Mouse (Mus musculus) thymus, postnatal 36 days (tissue): Measurements from ENCODE around the gene Pak1.

Experiments used
- DNase-seq, 2 experiments: peaks; one replicate each; pipeline ENCODE4 v3.0.0; 2022; ENCODE audit warnings: mixed read lengths in 2 of 2

The Pak1 gene

DNA sequence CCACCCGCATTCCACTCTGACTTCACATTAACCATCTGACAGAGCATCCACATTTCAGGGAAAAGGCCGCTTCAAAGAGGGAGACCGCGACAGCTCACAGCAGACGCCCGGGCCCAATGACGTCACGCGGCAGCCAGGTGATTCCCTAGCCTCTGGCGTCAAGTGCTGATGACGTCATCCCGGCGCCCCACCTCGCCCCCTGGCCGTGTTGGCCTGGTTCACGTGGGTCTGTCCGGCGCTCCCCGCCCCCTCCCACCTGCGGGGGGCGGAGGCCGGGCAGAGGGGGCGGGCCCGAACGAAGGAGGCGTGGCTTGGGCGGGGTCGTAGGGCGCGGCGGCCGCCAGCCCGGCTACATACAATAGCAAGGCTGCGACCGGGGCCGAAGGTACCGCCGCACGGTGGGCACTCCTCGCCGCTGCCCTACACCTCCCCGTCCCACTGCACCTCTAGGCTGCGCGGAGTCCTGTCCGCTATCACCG, at the start of gene Pak1:
Gene Pak1 (plus strand): TSS at position 352 of the 479 bp plus-strand sequence.
- DNase-seq = peak; percentile 77 to 81

DNA sequence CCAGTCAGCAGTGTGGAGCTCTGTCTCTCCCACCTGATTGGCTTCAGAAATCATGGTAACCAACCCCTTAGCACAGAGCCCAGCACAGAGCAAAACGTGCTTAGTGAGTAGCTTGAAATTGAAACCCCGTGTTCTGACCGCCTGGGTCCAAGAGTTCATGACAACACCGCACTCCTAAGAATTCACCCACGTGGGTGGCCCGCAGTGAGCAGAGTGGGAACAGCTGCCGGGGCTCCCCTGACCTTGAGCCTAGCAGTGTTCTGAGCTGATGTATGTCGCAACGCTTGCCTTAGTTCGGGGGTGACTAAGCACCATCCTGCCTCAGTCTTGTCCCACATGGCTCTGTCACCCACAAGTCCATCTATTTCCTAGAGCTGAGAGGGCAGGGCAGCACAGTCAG, 47.4 kb upstream of the Pak1 start:
- DNase-seq = no peak

DNA sequence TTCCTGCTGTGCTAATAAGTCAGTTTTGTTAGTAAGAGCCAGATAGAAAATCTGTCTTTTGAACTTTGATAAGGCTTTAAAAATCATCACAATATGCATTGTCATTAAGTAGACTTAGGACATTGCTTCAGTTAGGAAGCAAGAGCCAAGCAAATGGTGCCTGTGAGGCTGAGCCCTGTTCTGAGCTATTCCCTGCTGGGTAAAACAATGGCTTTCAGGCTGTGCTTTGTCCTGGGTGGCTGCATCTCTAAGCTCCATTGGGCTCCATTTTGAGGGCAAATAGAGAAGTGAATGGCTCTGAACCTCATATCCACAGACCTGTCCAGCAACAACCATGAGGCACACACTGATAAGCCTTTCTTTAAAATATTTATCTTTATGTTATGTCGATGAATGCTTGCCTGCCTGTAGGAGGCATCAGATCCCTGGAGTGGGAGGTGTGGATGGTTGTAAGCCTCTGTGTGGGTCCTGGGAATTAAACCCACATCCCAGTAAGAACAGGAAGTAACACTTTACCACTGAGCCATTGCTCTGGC, 46.5 kb upstream of the Pak1 start:
- DNase-seq = no peak

DNA sequence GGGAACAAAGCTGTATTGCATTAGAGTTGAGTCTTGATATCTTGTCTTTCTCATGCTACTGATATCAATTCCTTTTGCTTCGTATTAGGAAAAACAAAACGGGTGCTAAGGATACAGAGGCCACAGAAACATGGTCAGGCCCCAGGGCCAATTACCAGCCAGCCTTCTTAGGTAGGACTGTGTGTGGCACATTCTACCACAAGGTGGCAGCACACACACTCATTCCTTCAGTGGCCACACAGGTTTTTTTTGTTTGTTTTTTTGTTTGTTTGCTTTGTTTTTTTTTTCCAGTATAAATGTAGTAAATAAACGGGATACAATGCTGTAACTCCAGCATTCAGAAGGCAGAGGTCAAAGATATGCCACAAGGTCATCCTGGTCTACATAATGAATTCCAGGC, 43.0 kb upstream of the Pak1 start:
- DNase-seq = peak; percentile 57

DNA sequence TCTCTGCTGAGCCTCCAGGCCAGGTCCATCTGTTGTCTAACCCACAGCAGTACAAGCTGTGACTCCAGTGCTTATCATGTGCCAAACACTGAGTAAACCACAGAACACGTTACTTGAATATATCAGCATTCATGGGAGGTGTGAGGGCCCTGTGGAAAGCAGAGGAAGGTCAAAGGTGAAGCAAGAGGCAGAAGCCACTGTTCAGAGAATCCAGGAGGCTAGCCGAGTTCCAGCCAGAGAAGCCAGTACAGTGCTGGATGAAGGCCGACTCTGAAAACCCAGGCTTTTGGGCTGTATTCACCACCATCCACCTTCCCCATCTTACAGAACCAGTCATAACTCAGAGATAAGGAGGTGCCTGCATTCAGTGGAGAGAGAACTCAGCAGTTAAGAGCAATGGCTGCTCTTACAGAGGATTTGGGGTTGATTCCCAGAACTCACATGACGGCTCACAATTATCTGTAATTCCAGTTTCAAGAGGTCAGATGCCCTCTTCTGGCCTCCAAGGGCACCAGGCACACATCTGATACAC, 41.1 kb upstream of the Pak1 start:
- DNase-seq = no peak

DNA sequence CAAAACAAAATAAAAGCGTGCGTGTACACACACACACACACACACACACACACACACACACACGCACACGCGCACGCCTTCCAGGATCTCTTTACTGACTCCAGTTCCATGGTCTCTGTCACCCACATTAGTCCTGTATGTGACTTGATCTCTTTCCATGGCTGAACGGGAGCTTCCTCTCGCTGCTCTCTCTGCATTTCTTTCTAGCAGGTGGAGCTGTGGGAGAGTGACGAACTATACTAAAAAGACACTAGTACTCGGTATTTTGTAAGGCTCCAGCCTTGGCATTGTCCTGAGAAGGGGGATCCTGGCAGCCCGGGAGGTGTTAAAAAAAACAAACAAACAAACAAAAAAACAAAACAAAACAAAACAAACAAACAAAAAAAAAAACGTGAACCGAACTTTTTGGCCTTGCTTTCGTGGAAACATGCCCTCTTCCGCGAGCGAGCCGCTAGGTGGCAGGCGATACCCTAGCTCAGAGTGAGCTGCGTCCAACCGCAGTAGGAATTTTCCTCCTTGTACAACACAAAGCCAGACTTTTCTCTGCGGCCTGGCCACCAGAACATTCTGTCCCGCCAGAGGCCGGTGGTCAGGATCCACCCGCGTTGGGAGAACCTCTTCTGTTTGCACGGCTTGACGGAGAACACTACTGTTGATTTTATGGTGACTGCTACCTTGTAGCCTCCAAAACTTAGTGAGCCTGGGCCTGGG, 40.4 kb upstream of the Pak1 start:
- peak; percentile 84 for DNase-seq

DNA sequence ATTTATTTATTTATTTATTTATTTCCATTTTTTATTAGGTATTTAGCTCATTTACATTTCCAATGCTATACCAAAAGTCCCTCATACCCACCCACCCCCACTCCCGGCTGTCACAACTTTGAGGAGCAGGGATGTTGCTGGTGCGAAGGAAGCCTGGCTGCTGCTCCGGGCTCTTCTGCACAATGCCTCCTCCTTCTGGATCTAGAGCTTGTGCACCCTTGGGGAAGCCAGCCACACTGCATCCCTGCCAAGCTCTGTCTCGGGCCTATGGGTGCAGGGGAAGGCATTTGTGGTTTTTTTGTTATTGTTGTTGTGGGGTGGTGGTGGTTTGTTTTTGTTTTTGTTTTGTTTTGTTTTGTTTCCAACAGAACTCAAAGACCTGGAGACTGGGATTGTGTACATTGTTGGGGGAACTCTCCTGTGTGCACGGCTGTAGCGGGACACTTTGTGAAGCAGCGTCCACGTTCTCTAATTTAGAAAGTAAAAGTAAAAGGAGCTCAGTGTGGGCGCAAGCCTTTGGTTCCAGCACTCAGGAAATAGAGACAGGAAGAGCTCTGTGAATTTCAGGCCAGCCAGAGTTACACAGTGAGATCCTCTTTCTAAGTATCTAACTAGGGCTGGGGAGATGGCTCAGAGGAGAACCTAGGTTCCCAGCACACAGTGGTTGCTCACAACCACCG, 39.7 kb upstream of the Pak1 start:
- DNase-seq = peak in 1 of 2 experiments; percentile 52

DNA sequence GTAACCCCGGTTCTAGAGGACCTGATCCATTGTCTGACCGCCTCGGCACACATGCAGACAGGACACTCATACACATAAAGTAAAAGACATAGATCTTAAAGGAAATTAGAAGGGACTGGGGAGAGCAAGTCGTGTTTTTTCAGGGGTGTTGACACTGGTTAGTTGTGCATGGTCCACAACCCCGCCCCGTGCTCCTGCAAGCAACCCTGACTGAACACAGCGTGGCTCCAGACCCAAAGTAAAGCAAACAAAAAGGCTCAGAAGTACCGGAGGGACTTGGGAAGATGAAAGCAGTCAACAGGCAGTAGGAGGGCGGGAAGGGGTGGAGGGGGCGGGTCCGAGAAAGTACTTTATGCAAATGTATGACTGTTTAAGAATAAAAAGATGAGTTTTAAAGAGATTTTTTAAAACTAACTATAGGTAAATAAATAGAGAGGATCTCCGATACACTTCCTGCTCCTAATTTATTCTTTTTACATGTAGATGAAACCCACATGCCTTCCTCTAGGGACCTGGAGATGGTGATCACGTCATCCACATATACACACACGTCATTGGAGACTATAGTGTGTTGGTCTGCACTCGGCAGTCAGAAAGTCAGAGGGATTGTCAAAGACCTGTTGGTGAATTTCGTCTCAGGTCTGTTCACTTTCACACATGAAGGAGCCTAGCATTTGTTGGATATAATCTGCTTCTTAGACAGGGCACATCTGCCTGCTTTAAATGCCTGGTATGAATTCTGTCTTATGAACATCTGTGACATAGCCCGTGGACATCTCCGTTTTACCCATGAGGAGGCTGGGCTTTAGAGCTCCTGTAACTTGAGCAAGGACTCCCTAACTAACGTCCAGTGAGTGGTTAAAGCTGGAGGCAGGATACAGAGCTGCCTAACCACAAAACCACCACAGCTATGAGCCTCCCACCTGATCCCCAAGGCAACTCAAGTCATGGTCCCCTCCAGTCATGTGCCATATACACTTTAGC, 38.8 kb upstream of the Pak1 start:
- DNase-seq = peak; percentile 50 to 64

DNA sequence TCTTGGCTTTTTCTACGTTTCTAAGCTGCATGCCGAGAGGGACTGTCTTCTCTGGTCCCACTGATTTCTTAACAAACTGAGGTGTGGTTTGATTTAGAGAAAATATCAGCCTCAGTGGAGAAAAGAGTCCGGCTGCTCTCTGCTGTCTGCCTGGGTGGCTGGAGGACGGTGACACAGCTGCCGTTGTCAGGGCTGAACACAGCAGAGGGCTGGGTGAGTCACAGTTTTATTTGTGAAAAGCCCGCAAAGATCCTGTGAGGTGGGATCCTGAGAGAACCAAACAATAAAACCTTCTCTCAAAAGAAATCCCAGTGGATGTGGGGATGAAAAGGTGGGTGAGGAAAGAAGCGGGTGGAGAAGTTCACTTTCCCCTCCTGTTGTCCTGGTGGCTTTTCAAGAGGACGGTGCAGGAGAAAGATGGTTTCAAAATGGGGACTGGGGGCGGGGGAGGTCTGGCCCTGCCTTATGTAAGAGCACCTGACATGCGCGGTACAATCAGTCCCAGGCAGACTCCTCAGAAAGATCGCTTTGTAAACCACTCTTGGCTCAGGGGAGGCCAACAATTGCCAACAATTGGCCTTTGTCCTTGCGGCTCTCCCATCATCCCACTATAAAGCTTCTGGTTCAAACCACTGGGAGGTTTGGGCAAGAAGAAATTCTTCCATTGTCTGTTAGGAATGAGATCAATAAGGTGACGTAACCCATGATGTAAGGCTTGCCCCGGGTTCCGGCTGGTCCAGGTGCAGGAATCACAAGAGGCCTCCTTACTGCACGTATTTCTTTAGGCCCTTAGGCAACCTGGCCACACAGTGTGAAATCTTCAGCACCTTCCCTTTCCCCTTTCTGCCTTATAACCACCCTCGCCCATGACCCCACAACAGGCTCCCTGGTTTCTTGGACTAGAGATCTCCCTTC, 31.1 kb upstream of the Pak1 start:
- no peak for DNase-seq

DNA sequence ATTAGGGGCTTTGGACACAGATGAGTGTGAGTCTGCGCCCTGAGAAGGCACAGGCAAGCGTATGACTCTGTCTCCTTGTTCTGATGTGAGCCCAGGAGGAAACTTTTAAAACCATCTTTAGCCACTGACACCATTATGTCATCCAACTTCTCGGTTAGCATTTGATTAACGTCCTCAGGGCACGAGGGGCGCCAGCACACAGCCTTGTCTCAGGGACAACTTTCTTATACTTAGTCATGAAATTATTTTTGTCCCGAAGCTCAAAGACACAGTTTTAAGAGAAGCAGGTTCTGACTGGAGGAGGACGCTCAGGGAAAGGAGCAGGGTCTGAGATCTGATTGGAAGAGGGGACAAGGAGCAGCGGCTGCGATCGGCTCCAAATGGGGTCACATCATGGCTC, 23.8 kb upstream of the Pak1 start:
- no peak for DNase-seq

DNA sequence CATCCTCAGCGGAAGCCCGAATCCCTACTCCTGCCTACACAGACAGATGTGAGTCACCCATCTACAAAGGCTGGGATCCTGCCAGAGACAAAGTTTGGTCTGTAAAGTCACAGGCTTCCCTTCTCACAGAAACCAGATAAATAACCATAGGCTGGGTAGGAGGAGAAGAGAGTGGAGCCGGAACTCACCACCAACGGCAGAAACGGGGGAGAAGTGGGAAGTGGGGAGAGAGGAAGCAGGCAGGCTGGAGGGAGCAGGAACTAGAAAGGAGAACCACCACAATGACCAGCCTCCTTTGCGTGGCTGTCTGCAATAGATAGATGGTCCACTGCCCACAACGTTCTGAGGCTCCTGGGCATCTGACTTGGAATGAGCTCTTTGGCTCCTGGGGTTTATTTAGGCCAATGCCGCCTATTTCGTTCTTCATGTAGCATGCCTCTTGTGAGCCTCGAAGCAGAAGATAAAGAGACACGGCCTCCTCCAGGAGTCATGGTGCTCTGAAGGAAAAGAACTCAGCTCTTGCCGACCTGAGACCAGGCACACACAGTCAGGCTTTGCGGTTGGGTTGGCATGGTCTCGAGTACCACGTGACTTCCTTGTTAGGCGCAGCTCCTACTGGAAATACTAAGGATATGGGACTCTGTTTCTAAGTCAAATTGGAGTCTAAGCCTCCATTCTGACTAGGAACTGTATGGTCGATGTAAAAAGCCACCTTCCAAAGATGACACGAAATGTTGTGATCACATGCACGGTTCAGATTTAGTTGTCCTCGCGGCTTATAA, 23.0 kb upstream of the Pak1 start:
- DNase-seq = no peak

DNA sequence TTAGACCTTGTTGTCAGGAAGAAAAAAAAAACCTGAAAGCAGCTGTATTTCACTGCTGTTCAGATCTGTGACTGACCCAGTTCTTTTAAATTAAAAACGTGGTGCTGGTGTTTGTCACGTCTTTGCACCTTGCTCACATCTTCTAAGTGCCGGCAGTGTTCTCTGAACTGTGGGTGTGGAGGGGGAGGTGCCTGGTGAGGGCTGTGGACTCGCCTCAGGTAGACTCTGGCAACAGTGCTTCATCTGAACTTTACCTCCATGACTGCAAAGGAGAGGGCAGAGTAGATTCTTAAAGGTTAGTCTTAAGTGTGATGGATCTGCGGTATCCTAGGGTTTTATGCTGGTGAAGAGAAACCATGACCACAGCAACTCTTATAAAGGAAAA, 22.4 kb upstream of the Pak1 start:
- no peak for DNase-seq

DNA sequence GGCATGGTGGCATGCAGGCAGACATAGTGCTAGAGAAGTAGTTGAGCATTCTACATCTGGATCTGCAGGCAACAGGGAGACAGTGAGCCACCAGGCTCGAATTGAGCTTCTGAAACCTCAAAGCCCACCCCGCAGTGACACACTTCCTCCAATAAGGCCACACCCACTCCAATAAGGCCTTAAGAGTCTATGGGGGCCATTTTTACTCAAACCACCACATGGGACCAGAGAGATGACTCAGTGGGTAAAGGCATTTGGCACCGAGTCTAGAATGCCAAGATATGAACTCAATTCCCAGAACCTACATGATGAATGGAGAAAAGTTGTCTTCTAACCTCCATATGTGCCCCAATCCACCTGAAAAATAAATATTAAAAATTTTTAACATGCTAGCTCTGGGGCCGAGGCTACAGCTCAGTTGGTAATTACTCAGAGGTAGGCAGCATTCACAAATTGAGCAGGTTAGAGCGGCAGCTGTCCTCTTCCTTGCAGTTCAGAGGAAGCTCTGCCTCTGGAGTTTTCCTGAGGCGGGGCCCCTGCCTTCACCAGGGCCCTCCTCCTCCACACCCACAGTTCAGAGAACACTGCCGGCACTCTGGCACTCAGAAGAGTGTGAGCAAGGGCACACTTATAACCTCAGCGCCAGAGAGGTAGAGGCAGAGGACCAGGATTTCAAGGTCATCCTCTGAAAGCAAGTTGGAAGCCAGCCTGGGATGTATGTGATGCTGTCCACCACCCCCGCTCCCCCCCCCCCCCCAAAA, 21.8 kb upstream of the Pak1 start:
- DNase-seq = no peak

DNA sequence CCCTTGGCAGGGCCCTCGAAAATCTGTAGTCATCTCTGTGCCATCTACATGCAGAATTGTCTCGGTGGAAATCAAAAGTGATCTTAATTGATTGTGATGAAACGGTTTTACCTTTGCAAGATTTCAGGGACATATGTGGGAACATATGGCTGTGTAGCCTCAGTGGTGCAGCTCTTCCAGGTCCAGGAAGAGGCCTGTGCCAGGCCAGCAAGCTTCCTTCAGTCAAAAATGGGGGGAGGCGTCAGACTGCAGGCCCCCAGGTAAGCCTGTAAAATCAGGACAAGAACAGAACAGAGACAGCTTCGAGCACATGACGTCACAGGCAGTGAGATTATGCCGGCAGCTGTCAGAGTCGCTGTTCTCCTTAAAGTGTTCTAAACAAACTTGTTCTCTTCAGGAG, 20.5 kb upstream of the Pak1 start:
- no peak for DNase-seq

DNA sequence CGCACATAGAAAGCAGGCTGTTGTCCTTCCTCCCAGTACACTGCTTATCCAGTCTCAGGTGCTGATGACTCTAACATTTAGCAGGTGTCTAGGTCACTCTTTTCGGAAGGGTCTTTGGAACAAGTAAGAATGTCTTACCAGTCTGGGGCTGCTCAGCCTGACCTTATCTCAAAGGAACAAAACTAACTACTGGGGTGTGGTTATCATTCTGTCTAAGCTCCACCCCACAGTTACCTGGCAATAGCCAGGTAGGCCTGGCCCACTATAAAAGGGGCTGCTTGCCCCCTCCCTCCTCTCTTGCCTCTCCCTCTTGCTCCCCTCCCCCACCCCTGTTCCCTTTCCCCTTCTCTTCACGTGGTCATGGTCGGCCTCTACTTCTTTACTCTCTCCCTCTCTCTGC, 19.3 kb upstream of the Pak1 start:
- DNase-seq = no peak

DNA sequence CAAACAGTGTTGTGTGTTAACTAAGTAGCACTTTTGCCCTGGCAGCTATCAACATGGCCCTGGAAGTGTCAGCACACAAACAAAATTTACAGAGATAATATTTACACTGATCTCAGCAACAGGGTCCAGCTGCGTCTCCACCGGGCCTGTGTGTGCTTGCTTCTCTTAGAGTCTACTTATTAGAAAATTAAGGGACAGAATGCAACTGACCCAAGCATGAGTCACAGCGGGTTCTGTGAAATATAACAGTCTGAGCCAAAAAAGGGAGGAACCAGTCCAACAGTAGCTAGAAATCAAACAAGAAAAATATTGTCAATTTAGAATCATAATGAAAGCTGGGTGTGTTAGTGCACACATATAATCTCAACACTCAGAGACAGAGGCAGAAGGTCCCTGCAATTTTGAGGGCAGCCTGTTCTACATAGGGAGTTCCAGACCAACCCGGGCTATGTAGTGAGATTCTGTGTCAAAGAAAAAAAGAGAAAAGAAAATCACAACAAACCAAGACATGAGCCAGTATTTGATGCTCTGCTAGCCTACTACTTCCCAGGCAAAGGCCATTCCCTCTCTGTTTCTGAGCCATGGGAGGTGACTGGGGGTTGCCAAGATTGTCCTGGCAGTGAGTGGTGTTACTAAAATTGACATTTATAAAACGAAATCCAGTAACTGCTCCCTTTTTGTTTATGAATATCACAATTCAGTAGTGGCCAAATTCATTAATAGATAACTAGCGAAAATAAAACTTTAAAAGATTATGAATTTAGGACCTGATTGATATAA, 17.3 kb upstream of the Pak1 start:
- no peak for DNase-seq

DNA sequence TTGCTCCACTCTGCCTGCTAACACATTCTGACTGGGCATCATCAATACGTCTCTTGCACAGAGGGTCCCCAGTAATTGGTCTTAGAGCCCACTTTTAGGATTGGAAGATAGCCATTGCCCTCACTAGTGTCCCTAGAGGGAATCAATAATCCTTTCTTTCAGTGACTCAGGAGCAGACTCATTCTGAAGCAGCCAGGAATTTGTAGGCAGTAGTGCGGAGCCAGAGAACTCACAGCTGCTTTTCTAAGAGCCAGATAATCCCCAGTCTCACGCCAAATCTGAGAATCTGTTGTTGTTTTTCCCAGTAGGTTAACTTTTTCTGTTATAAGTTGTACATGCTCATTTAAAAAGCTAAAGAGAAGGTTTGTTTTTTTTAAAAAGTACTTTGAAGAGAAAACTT, 13.0 kb upstream of the Pak1 start:
- no peak for DNase-seq

DNA sequence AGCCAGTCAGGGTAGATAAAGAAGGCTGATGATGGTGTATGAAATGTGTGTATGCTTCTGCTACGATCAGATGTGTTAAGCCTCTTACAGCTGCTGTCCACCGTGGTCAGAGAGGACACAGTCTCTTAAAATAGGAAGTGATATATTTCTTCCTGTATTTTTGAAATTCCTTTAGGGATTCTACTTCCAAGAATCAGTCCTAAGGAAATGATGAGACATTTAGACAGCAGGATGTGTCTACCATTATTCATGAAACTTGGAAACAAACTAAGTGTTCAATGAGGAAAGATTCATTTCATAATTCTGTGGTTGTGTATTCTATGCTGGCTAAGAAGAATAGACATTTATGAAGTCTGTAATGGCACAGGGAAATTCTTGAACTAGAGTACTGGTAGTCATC, 12.4 kb upstream of the Pak1 start:
- DNase-seq = no peak

DNA sequence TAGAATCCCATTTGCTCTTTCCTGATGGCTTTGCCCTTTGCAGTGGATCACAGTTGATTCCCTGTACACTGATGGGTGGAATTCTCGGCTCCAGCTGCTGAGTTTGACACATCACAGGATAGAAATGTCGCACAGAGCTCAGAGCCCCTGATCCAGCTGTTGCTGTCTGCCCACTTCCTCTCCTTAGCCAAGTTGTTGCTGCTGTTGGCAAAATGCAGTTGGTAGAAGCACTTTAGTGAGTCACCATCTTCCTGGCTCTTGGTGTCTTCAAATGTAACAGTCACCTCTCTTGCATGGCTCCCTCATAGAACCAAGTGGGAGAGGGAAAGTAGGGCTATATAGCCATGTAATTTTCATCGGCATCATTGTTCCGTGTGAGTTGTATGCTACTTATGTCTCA, 11.2 kb upstream of the Pak1 start:
- no peak for DNase-seq
